Mouse (Mus musculus): ENCODE results near the gene Olfr272. TPM values are rescaled to one million over a fixed set of nuclear protein-coding genes. Genes with fewer than 3 reads are reported as not detected.
A peak's percentile ranks its signal among the peaks of the same experiment; 100 is the strongest.

Olfr272 gene
- not detected for total RNA-seq (2021)
- long read RNA-seq, experiment 1: 0 reads
- long read RNA-seq, experiment 2: 0 reads

DNA sequence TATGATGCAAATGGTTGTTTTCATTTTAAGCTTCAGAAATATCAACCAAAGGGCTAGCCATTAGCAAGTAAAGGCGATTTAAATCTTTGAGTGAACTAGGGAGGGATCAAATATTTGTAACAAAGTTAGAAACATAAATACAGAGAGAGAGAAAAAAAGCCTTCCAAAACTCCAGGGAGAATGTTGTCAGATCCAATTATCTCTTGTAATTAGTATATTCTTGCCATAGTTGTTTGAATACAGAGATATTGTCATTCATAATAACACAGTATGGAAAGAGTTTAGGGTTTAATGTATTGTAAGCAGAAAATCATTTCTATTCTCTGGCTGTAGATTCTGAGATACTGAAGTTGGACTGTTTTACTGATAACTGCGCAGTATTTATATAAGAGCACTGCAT is at the start of gene Olfr272:
TSS of gene Olfr272 (minus strand) at position 101 of the 400 bp plus-strand sequence.
- intact Hi-C loops (cut with DNase I): no loop called here
- DNase-seq (ENCODE audit: low spot score in 2 of 2): no peak

DNA sequence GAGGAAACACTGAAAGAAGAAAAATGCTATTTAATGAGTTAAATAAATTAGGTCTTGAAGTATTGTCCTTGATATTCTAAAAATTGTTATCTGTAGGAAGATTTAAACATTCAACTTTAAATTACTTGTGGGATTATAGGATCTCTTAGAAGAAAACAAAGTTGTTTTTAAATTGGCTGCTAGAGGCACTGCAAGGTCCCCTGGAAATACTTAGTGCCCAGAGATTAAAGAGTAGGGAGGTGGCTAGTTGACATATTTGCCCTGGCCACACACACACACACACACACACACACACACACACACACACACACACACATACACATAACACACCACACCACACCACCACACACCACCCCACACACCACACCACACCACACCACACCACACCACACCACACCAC is 45.3 kb upstream of the Olfr272 start, which contains the start of gene Olfr270:
TSS of gene Olfr270 (plus strand) at position 301 of the 400 bp plus-strand sequence.
- no peak for DNase-seq (ENCODE audit: low spot score in 2 of 2)
- intact Hi-C loops (cut with DNase I): no loop called here

DNA sequence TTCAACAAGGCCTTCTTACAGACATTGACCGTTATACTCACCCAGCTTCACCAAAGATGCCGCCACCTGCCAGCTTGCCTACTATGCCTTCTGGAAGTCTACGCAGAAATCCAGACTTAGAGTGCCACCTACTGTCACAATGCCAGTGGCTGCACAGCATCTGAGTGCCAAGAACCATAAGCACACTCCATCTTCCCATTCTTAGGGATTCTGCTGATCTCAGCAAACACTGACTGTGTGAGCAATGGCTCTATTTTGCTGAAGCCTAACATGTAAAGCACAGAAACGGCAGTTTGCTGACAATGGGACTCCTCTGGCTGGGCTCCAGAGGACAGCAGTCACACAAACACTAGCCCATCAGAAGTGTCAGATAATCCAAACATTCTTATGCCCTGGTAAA is 39.7 kb upstream of the Olfr272 start:
- intact Hi-C loops (cut with DNase I): no loop called here
- DNase-seq (ENCODE audit: low spot score in 2 of 2): peak; percentile 64 to 67

DNA sequence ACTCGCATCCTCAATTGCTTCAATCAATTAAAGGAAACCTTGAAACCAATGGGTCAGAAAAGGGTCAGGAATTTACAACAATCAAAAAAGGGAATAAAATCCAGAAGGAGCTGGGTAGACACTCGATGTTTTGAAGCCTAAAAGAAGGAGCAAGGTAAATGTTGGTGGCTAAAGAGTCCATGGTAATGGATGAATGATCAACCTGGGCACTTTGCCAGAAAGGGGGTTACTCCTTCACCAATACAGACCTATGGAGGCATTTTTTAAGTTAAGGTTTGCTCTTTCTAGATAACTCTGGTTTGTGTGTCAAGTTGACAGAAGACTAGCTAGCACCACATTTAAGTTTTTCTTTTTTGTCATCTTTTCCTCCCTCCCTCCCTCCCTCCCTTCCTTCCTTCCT is 30.0 kb upstream of the Olfr272 start:
- intact Hi-C loops (cut with DNase I): no loop called here
- no peak for DNase-seq (ENCODE audit: low spot score in 2 of 2)

DNA sequence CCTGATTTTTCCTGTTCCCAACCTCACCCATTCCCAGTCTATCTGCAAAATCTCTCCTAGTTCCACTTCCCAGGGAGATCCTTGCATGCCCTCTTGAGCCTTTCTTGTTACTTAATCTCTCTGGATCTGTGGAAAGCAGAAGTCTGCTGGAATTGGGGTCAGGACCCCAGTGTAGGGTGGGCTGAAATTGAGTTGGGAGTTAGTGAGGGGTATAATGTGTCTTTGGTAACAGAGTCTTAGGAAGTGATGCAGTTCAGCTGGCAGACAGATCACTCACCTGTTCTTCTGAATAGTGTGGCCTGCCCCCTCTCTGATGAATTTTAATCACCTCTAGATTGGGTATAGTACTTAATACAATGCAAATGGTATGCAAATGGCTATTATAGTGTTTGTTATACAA is 27.7 kb upstream of the Olfr272 start:
- intact Hi-C loops (cut with DNase I): no loop called here
- DNase-seq (ENCODE audit: low spot score in 2 of 2): no peak

DNA sequence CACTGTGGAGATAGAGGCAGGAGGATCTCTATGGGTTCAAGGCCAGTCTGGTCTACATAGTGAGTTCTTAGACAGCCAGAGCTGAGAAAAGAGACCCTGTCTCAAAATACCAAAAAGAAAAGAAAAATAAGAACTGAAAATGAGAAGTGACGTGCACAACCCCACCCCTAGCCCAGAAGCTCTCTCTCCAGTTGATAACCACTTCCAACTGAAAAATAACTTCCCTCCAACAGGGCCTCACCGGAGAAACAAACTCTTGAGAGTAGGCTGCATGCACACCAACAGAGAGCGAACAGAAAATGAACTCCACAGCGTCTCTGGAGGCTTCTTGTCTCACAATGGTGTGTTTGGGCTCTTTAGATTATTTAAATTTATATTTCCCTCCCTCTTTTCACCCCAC is 11.5 kb upstream of the Olfr272 start:
- intact Hi-C loops (cut with DNase I): no loop called here
- DNase-seq (ENCODE audit: low spot score in 2 of 2): no peak

DNA sequence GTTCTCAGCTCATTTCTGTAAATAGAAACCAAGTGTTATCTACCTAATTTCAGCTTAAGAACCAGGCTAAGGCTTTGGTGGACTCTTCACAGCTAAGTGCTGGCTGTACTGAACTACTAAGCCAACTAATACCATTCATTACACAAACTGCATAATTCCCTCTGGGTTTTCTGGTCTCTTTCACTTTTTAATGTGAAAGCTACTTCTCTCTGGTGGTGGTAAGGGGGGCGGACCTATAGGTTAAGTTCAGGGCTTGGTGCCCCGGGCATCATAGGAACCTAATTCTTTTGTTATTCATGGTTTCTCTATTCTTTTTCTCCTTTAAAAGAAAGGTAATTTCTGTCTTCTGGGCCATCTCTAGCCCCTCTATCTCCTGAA is 1.7 kb downstream of the Olfr272 start:
- intact Hi-C loops (cut with DNase I): no loop called here
- DNase-seq (ENCODE audit: low spot score in 2 of 2): no peak

DNA sequence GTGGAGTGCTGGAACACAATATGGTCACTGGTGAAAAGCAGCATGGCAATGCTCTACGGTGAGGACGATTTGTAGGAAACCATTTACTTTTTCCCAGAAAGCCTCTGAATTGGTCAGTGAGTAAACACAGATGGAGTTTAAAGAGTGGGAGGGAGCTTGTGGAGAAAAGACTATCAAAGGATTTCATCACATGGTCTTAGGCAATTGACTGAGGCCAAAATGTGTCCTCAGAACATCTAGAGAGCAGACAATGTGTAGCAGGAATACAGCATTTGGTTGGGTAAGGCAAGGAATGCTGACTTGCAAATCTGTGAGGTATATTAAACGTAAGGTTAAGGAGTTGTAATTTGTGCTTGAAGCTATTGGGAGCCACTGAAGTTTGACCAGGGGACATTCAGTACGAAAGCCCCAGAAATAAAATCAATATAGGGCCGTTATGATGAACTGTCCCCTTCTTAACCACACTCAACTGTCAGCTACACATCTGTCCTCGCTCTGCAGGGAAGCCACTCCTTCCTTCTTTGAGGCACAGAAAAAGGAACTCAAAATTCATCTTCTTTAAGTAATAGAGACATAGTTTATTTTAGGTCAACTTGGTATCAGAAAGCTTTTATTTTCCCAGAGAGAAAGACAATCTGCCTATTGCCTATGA is 2.2 kb downstream of the Olfr272 start:
- intact Hi-C loops (cut with DNase I): no loop called here
- no peak for DNase-seq (ENCODE audit: low spot score in 2 of 2)

DNA sequence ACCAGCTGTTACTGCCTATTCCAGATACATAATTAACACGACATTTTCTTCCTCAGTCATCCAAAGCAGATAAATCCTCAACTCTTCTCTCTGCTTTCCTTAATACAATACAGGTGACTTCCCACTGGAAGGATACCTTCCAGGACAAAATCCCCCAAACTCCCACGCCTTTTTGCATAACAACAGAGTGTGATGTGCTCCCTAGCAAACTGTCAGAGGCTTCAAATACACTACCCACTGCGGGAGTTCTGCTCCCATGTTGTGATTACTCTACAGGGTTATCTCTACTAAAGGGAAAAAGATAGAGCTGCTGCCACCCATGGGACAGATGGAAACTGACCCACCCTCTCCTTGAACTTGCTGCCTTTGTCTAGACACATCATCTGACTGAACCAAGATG is 6.6 kb downstream of the Olfr272 start:
- intact Hi-C loops (cut with DNase I): no loop called here
- DNase-seq (ENCODE audit: low spot score in 2 of 2): no peak

DNA sequence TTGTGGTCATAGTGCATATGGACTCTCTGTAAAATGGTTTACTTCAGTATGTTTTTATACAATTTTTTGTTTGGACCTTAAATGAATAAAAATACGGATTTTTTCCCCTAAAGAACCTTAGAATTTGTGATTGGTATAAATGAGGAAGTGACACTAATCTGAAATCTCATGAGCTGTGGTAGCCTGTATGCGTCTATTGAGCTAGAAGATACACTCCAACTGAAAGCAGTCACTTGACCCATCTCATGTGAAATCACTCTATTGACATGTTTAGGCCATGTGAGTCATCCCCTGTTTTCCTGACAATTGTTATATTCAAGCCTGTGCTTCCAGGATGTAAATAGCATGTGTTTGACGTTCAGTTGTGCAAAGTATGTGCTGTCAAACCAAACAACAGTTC is 9.4 kb downstream of the Olfr272 start:
- no peak for DNase-seq (ENCODE audit: low spot score in 2 of 2)
- intact Hi-C loops (cut with DNase I): no loop called here

DNA sequence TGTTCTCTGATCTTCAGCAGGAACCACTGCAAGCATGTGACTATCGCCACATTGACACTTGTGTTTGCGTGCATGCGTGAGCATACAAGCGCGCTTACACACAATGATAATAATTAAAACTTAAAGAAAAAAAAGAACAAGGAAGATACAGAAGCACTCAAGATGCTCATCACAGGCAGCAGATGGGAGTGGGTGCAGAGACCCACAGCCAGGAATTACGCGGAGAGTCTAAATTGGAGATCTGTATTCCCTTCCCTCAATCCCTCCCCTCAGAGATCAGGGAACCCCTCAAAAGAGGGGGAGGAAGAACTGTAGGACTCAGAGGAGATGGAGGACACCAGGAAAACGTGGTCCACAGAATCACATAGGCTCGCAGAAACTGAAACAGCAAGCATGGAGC is 54.8 kb downstream of the Olfr272 start:
- intact Hi-C loops (cut with DNase I): no loop called here
- DNase-seq (ENCODE audit: low spot score in 2 of 2): peak; percentile 13 to 14

Other genes with a start within 250 kb of the Olfr272 start
- gene Olfr275, start 104.6 kb downstream of the Olfr272 start, total RNA-seq (2021): not detected
- not detected for gene Olfr273, start 59.9 kb downstream of the Olfr272 start, total RNA-seq (2021)
- not detected for gene Olfr270, start 45.4 kb upstream of the Olfr272 start, total RNA-seq (2021)
- not detected for gene Nipsnap3a, start 70.1 kb upstream of the Olfr272 start, total RNA-seq (2021)
- 10 to 100 TPM; 14.2 to 15.9 TPM for gene Nipsnap3b, start 92.7 kb upstream of the Olfr272 start, total RNA-seq (2021)
- 10 to 100 TPM; 23.2 to 23.5 TPM for gene Abca1, start 240.7 kb upstream of the Olfr272 start, total RNA-seq (2021)

Measured in left cerebral cortex, postnatal 14 days (tissue).